Mouse (Mus musculus): Measurements from ENCODE around the gene Bicd2. TPM values are rescaled to one million over a fixed set of nuclear protein-coding genes. Genes with fewer than 3 reads are reported as not detected.

The Bicd2 gene
- polyA plus RNA-seq, 1 experiment from 2014 or later, result 8.9 TPM

GRCm38 (mm10) chr13:49396798-49397197 lies 55.4 kb downstream of the Bicd2 start:
- Histone ChIP-seq H3K9ac (ENCODE audit: low read depth, low read length) (no peak overlapping the region), H3K36me3 (ENCODE audit: control insufficient read depth, insufficient read depth) (no peaks in the 10 kb centered on the region), H3K27ac (ENCODE audit: low read depth, low read length) (no peak overlapping the region), H3K9me3 (ENCODE audit: control insufficient read depth) (no peaks in the 10 kb centered on the region), H3K4me3 (ENCODE audit: low read depth, low read length) (no peak overlapping the region), H3K4me1 (replicated peaks; ENCODE audit: control insufficient read depth, insufficient read depth, low read length) (0 out of 2 replicates have a peak, but pooled peaks cover 2% of the 10 kb centered on the region), H3K4me2 (replicated peaks; ENCODE audit: low read depth) (no peak overlapping the region), H3K27me3 (replicated peaks; ENCODE audit: control insufficient read depth, insufficient read depth, low read length) (no peaks in the 10 kb centered on the region)
- WGBS, result 53% methylated on average over 1 of the region's 1 CpGs
- no peak for TF ChIP-seq CTCF (IDR thresholded peaks at IDR 0.05; ENCODE audit: low read depth)
- no peak for ATAC-seq

- Histone ChIP-seq H3K9me3 (ENCODE audit: control insufficient read depth) (no peaks in the 10 kb centered on the region), H3K36me3 (ENCODE audit: control insufficient read depth, insufficient read depth) (no peaks in the 10 kb centered on the region), H3K27me3 (replicated peaks; ENCODE audit: control insufficient read depth, insufficient read depth, low read length) (no peaks in the 10 kb centered on the region), H3K4me1 (replicated peaks; ENCODE audit: control insufficient read depth, insufficient read depth, low read length) (0 out of 2 replicates have a peak, but pooled peaks cover 2% of the 10 kb centered on the region), H3K4me3 (ENCODE audit: low read depth, low read length) (no peak overlapping the region), H3K27ac (ENCODE audit: low read depth, low read length) (no peak overlapping the region), H3K9ac (ENCODE audit: low read depth, low read length) (no peak overlapping the region), H3K4me2 (replicated peaks; ENCODE audit: low read depth) (no peak overlapping the region)
- no peak for TF ChIP-seq CTCF (IDR thresholded peaks at IDR 0.05; ENCODE audit: low read depth)
- no peak for ATAC-seq
- WGBS, result 77% methylated on average over 8 of the region's 8 CpGs
These were observed 56.8 kb downstream of the Bicd2 start for GRCm38 (mm10) chr13:49398191-49398590.

- Histone ChIP-seq H3K27ac (ENCODE audit: low read depth, low read length) (no peak overlapping the region), H3K4me2 (replicated peaks; ENCODE audit: low read depth) (no peak overlapping the region), H3K9ac (ENCODE audit: low read depth, low read length) (no peak overlapping the region), H3K27me3 (replicated peaks; ENCODE audit: control insufficient read depth, insufficient read depth, low read length) (no peaks in the 10 kb centered on the region), H3K4me3 (ENCODE audit: low read depth, low read length) (no peak overlapping the region), H3K36me3 (ENCODE audit: control insufficient read depth, insufficient read depth) (no peaks in the 10 kb centered on the region), H3K4me1 (replicated peaks; ENCODE audit: control insufficient read depth, insufficient read depth, low read length) (no peaks in the 10 kb centered on the region), H3K9me3 (ENCODE audit: control insufficient read depth) (no peaks in the 10 kb centered on the region)
- peak; percentile 82 for TF ChIP-seq CTCF (IDR thresholded peaks at IDR 0.05; ENCODE audit: low read depth)
- 47% methylated on average over 6 of the region's 6 CpGs for WGBS
- peak; percentile 44 for ATAC-seq
These were observed 58.8 kb downstream of the Bicd2 start for GRCm38 (mm10) chr13:49400139-49400538.

GRCm38 (mm10) chr13:49402628-49403027 lies 61.2 kb downstream of the Bicd2 start:
- Histone ChIP-seq H3K4me1 (replicated peaks; ENCODE audit: control insufficient read depth, insufficient read depth, low read length) (no peaks in the 10 kb centered on the region), H3K27ac (ENCODE audit: low read depth, low read length) (no peak overlapping the region), H3K4me2 (replicated peaks; ENCODE audit: low read depth) (no peak overlapping the region), H3K9me3 (ENCODE audit: control insufficient read depth) (no peaks in the 10 kb centered on the region), H3K36me3 (ENCODE audit: control insufficient read depth, insufficient read depth) (no peaks in the 10 kb centered on the region), H3K9ac (ENCODE audit: low read depth, low read length) (no peak overlapping the region), H3K4me3 (ENCODE audit: low read depth, low read length) (no peak overlapping the region), H3K27me3 (replicated peaks; ENCODE audit: control insufficient read depth, insufficient read depth, low read length) (no peaks in the 10 kb centered on the region)
- 28% methylated on average over 2 of the region's 2 CpGs for WGBS
- ATAC-seq, result peak; percentile 78
- TF ChIP-seq CTCF (IDR thresholded peaks at IDR 0.05; ENCODE audit: low read depth), result no peak

GRCm38 (mm10) chr13:49407795-49408194 lies 66.4 kb downstream of the Bicd2 start:
- TF ChIP-seq CTCF (IDR thresholded peaks at IDR 0.05; ENCODE audit: low read depth), result no peak
- Histone ChIP-seq H3K4me3 (ENCODE audit: low read depth, low read length) (no peak overlapping the region), H3K9me3 (ENCODE audit: control insufficient read depth) (no peaks in the 10 kb centered on the region), H3K27me3 (replicated peaks; ENCODE audit: control insufficient read depth, insufficient read depth, low read length) (no peaks in the 10 kb centered on the region), H3K9ac (ENCODE audit: low read depth, low read length) (no peak overlapping the region), H3K27ac (ENCODE audit: low read depth, low read length) (no peak overlapping the region), H3K4me2 (replicated peaks; ENCODE audit: low read depth) (no peak overlapping the region), H3K4me1 (replicated peaks; ENCODE audit: control insufficient read depth, insufficient read depth, low read length) (no peaks in the 10 kb centered on the region), H3K36me3 (ENCODE audit: control insufficient read depth, insufficient read depth) (no peaks in the 10 kb centered on the region)
- no peak for ATAC-seq

- peak; percentile 99 for ATAC-seq
- under 1% methylated on average over 58 of the region's 69 CpGs for WGBS
- no peaks in the 10 kb centered on the region for H3K9me3 ChIP-seq (ENCODE audit: control insufficient read depth)
- H3K4me1 ChIP-seq (replicated peaks; ENCODE audit: control insufficient read depth, insufficient read depth, low read length), result peaks cover 8% of the 10 kb centered on the region; the same call in 1 of the 2 replicates
- TF ChIP-seq CTCF (IDR thresholded peaks at IDR 0.05; ENCODE audit: low read depth), result peak; percentile 21; the same call in 1 of the 2 replicates
- no peaks in the 10 kb centered on the region for H3K27me3 ChIP-seq (replicated peaks; ENCODE audit: control insufficient read depth, insufficient read depth, low read length)
- H3K4me3 ChIP-seq (ENCODE audit: low read depth, low read length), result peak within 1 kb of the TSS; percentile 70
- peak within 1 kb of the TSS; percentile 62 for H3K9ac ChIP-seq (ENCODE audit: low read depth, low read length)
- peak within 1 kb of the TSS; percentile 91 for H3K4me2 ChIP-seq (replicated peaks; ENCODE audit: low read depth)
- no peaks in the 10 kb centered on the region for H3K36me3 ChIP-seq (ENCODE audit: control insufficient read depth, insufficient read depth)
- H3K27ac ChIP-seq (ENCODE audit: low read depth, low read length), result peak within 1 kb of the TSS; percentile 81
These were observed 79.6 kb downstream of the Bicd2 start, which contains the start of gene Ippk for GRCm38 (mm10) chr13:49420754-49421605. TSS of gene Ippk (plus strand) at chr13:49421249.

Measured in intestine, postnatal 0 days (tissue).